Comparison of ENCODE assay signal across 40 mouse cellular contexts in genomic region chr7:119748761-119749160, GRCm38 (mm10). TPM values are rescaled to one million over a fixed set of nuclear protein-coding genes. Genes with fewer than 3 reads are reported as not detected.
"Had no signal": no experiment of that assay in that cellular context is flagged by ENCODE, and none has a peak within 500 bp of the region (broad histone marks: within the 10 kb centered on the region; RNA-seq: fewer than 3 reads in every experiment).

No protein-coding gene starts in this region.

- ATAC-seq: hindbrain, postnatal 0 days; intestine, embryonic 16.5 days had no signal

- H3K27ac ChIP-seq: gastrocnemius, adult 2 months; heart, adult 2 months; heart, embryonic 10.5 days; hindbrain, embryonic 10.5 days; hindbrain, embryonic 12.5 days; hindbrain, embryonic 15.5 days; hindbrain, postnatal 0 days; kidney, embryonic 15.5 days; kidney, postnatal 0 days; limb, embryonic 10.5 days; limb, embryonic 12.5 days; liver, embryonic 14.5 days had no signal

- DNase-seq: gastrocnemius, adult 2 months; gastrocnemius, postnatal 10 days; gastrocnemius, postnatal 25 days; heart, adult 2 months; heart, postnatal 10 days; heart, postnatal 4 days; kidney, adult 11 months; kidney, adult 2 months; kidney, adult 9 months; kidney, postnatal 14 days; kidney, postnatal 36 days; layer of hippocampus, adult 9-11 months; layer of hippocampus, postnatal 36 days had no signal

- H3K9ac ChIP-seq: heart, embryonic 12.5 days; hindbrain, embryonic 12.5 days; hindbrain, embryonic 15.5 days; kidney, embryonic 15.5 days; limb, embryonic 12.5 days; liver, embryonic 14.5 days had no signal

- H3K4me3 ChIP-seq: gastrocnemius, adult 2 months; heart, adult 2 months; heart, embryonic 10.5 days; heart, embryonic 12.5 days; hindbrain, embryonic 10.5 days; hindbrain, embryonic 12.5 days; hindbrain, embryonic 15.5 days; kidney, embryonic 15.5 days; limb, embryonic 10.5 days; limb, embryonic 12.5 days had no signal

- H3K4me1 ChIP-seq: limb, embryonic 12.5 days had no signal

- H3K27me3 ChIP-seq: hindbrain, embryonic 15.5 days; kidney, embryonic 15.5 days; limb, embryonic 12.5 days had no signal

- H3K36me3 ChIP-seq: heart, embryonic 10.5 days; heart, embryonic 12.5 days; hindbrain, embryonic 10.5 days; hindbrain, embryonic 12.5 days; hindbrain, embryonic 15.5 days; kidney, embryonic 15.5 days; limb, embryonic 10.5 days; limb, embryonic 12.5 days had no signal

- H3K9me3 ChIP-seq: heart, embryonic 10.5 days; heart, embryonic 12.5 days; hindbrain, embryonic 10.5 days; hindbrain, embryonic 12.5 days; hindbrain, embryonic 15.5 days; kidney, embryonic 15.5 days; limb, embryonic 10.5 days; limb, embryonic 12.5 days had no signal

- H3K4me2 ChIP-seq: heart, embryonic 12.5 days; hindbrain, embryonic 12.5 days; hindbrain, embryonic 15.5 days; kidney, embryonic 15.5 days; limb, embryonic 12.5 days had no signal

RNA-seq across cellular contexts. Expression of gene Acsm3, which starts 12.0 kb away (rescaled TPM):
- total RNA-seq: gastrocnemius, postnatal 4 days; granulocyte monocyte progenitor cell, adult 5-6 weeks; hindbrain, postnatal 0 days; layer of hippocampus, adult 18-20 months; layer of hippocampus, adult 8-10 months; layer of hippocampus, postnatal 14 days; layer of hippocampus, postnatal 36 days; left cerebral cortex, adult 18-20 months; left cerebral cortex, adult 8-10 months; left cerebral cortex, postnatal 10 days; left cerebral cortex, postnatal 36 days had no signal
- polyA plus RNA-seq: hindbrain, embryonic 15.5 days had no signal

RNA-seq across cellular contexts. Expression of gene Acsm4, which starts 58.9 kb away (rescaled TPM):
- total RNA-seq: gastrocnemius, adult 2 months; gastrocnemius, postnatal 10 days; gastrocnemius, postnatal 25 days; gastrocnemius, postnatal 4 days; granulocyte monocyte progenitor cell, adult 5-6 weeks; heart, adult 2 months; heart, postnatal 10 days; heart, postnatal 25 days; heart, postnatal 4 days; hindbrain, postnatal 0 days; layer of hippocampus, adult 18-20 months; layer of hippocampus, adult 8-10 months; layer of hippocampus, postnatal 14 days; layer of hippocampus, postnatal 36 days; left cerebral cortex, adult 18-20 months; left cerebral cortex, postnatal 10 days; left cerebral cortex, postnatal 36 days had no signal
- polyA plus RNA-seq: heart, adult 2 months; heart, embryonic 10.5 days; heart, embryonic 12.5 days; heart, embryonic 14.5 days; heart, embryonic 16.5 days; hindbrain, embryonic 10.5 days; hindbrain, embryonic 12.5 days; hindbrain, embryonic 15.5 days; hindbrain, postnatal 0 days; intestine, embryonic 14.5 days; intestine, embryonic 16.5 days; kidney, adult 2 months; kidney, embryonic 15.5 days; kidney, postnatal 0 days; large intestine, adult 2 months; limb, embryonic 10.5 days; limb, embryonic 12.5 days; limb, embryonic 14.5 days; liver, embryonic 14.5 days had no signal
